Mouse (Mus musculus): ENCODE measurements around the gene Cacna1i.

DNA sequence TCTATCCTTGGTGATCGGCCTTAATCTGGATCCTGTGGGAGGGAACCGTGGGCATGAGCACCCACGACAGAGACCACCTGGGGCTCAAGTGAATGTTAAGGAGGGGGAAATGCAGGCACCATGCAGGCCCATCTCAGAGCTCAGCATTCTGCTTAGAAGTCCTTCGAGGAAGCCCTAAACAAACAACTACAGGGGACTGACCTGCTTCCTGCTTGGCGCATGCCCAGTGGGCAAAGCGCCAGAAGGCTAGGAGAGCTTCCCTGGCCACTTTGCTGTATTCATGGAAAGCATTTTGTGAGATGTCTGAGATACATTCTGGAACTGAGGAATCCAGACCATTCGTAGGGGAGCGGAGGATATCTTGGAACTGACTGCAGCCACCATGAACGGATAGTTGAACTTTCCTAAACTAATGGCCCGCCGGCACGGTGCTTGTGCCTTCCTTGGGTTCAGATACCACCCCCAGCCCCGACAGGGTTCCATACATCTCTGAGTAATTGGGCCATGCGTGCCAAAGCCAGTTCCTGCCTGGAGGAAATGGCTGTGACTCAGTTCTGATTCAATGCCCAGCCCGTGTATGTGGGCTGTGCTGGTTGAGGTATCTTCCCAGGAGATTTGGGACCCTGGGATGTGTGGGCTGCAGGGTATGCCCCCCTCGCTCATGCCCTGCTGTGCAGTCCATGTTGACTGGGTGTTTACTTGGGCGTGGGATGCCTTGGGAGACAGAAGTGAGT lies 127.1 kb downstream of the Cacna1i start:
- TF ChIP-seq CTCF (IDR thresholded peaks at IDR 0.05; ENCODE audit: extremely low read depth, insufficient read depth, low read length) (no peak), POLR2A (IDR thresholded peaks at IDR 0.05; ENCODE audit: extremely low read depth, insufficient read depth, low read length) (no peak)
